Mouse (Mus musculus): ENCODE data around the gene Fam69a. TPM values are rescaled to one million over a fixed set of nuclear protein-coding genes. Genes with fewer than 3 reads are reported as not detected.
A peak's percentile ranks its signal among the peaks of the same experiment; 100 is the strongest.

The Fam69a gene
- polyA plus RNA-seq, 1 experiment from 2014 or later = 24.5 TPM

GRCm38 (mm10) chr5:107995936-107996335 is 9.1 kb upstream of the Fam69a start:
- no peak for DNase-seq (ENCODE audit: low spot score)
- Histone ChIP-seq H3K4me1 (replicated peaks; ENCODE audit: control insufficient read depth, insufficient read depth, low read length) (no peaks in the 10 kb centered on the region), H3K36me3 (ENCODE audit: control insufficient read depth, insufficient read depth, low read length) (no peaks in the 10 kb centered on the region), H3K4me3 (ENCODE audit: low read depth, low read length) (no peak overlapping the region), H3K4me2 (ENCODE audit: low read length) (no peak overlapping the region), H3K9ac (ENCODE audit: low read length) (no peak overlapping the region), H3K27ac (ENCODE audit: low read depth) (no peak overlapping the region), H3K27me3 (replicated peaks; ENCODE audit: control insufficient read depth, insufficient read depth, low read length) (no peaks in the 10 kb centered on the region), H3K9me3 (ENCODE audit: control insufficient read depth, low read length) (no peaks in the 10 kb centered on the region)
- ATAC-seq (replicated peaks; ENCODE audit: low FRiP score, low TSS enrichment, low read depth) = no peak
- 87% methylated on average over 2 of the region's 2 CpGs for WGBS

- peak overlapping the region; percentile 66 for H3K4me3 ChIP-seq (ENCODE audit: low read depth, low read length)
- peak; percentile 63 for DNase-seq (ENCODE audit: low spot score)
- H3K27me3 ChIP-seq (replicated peaks; ENCODE audit: control insufficient read depth, insufficient read depth, low read length) = no peaks in the 10 kb centered on the region
- H3K36me3 ChIP-seq (ENCODE audit: control insufficient read depth, insufficient read depth, low read length) = no peaks in the 10 kb centered on the region
- peak overlapping the region; percentile 87 for H3K27ac ChIP-seq (ENCODE audit: low read depth)
- H3K4me1 ChIP-seq (replicated peaks; ENCODE audit: control insufficient read depth, insufficient read depth, low read length) = peaks cover 6% of the 10 kb centered on the region; the same call in 1 of the 2 replicates
- no peaks in the 10 kb centered on the region for H3K9me3 ChIP-seq (ENCODE audit: control insufficient read depth, low read length)
- peak overlapping the region; percentile 63 for H3K4me2 ChIP-seq (ENCODE audit: low read length)
- peak overlapping the region; percentile 69 for H3K9ac ChIP-seq (ENCODE audit: low read length)
- peak; percentile 33; the same call in 1 of the 2 replicates for ATAC-seq (replicated peaks; ENCODE audit: low FRiP score, low TSS enrichment, low read depth)
- 12% methylated on average over 5 of the region's 5 CpGs for WGBS
These were observed 958 bp upstream of the Fam69a start for GRCm38 (mm10) chr5:107987835-107988251.

DNA sequence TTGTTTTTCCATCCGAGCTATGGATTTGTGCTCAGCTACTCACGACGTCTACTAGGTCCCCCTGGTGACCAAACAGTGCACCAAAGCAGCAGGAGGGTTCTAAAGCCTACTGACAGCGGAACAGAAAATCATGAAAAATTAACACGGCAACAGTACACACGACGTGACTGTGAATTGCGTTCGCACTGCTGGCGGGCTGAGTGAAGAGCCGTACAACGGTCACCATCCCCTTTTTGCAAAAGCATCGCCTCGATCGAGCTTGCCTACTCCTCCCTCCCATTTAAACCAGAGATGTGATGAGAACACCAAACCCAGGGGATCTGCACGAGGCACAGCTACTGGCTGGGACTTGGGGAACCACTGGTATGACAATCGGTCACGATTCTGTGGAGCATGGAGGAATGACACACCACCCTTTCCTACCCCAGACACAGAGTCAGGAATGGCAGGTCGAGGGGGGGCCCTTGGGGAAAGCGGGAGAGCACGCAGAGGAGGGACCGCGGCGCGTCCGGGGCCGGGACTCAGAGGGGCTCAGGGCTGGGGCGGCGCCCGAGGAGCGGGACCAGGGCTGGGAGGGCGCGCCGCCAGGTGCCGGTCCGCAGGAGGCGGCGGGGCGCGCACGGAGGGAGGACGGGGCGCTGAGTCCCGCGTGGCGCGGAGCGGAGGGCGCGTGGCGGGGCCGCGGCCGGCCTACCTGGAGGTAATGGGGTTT is 474 bp downstream of the Fam69a start:
- H3K9me3 ChIP-seq (ENCODE audit: control insufficient read depth, low read length) = no peaks in the 10 kb centered on the region
- H3K27ac ChIP-seq (ENCODE audit: low read depth) = peak overlapping the region; percentile 87
- DNase-seq (ENCODE audit: low spot score) (peak; percentile 87), ATAC-seq (replicated peaks; ENCODE audit: low FRiP score, low TSS enrichment, low read depth) (peak; percentile 85)
- H3K4me2 ChIP-seq (ENCODE audit: low read length) = peak overlapping the region; percentile 63
- H3K4me3 ChIP-seq (ENCODE audit: low read depth, low read length) = peak overlapping the region; percentile 66
- H3K27me3 ChIP-seq (replicated peaks; ENCODE audit: control insufficient read depth, insufficient read depth, low read length) = no peaks in the 10 kb centered on the region
- H3K36me3 ChIP-seq (ENCODE audit: control insufficient read depth, insufficient read depth, low read length) = no peaks in the 10 kb centered on the region
- peak overlapping the region; percentile 69 for H3K9ac ChIP-seq (ENCODE audit: low read length)
- under 1% methylated on average over 35 of the region's 54 CpGs for WGBS
- H3K4me1 ChIP-seq (replicated peaks; ENCODE audit: control insufficient read depth, insufficient read depth, low read length) = peaks cover 6% of the 10 kb centered on the region; the same call in 1 of the 2 replicates

- no peak overlapping the region for H3K9ac ChIP-seq (ENCODE audit: low read length)
- no peak overlapping the region for H3K27ac ChIP-seq (ENCODE audit: low read depth)
- H3K4me2 ChIP-seq (ENCODE audit: low read length) = no peak overlapping the region
- no peaks in the 10 kb centered on the region for H3K9me3 ChIP-seq (ENCODE audit: control insufficient read depth, low read length)
- H3K4me1 ChIP-seq (replicated peaks; ENCODE audit: control insufficient read depth, insufficient read depth, low read length) = peaks cover 6% of the 10 kb centered on the region; the same call in 1 of the 2 replicates
- H3K36me3 ChIP-seq (ENCODE audit: control insufficient read depth, insufficient read depth, low read length) = no peaks in the 10 kb centered on the region
- no peak overlapping the region for H3K4me3 ChIP-seq (ENCODE audit: low read depth, low read length)
- DNase-seq (ENCODE audit: low spot score) (no peak), ATAC-seq (replicated peaks; ENCODE audit: low FRiP score, low TSS enrichment, low read depth) (no peak)
- WGBS = 84% methylated on average over 5 of the region's 5 CpGs
- H3K27me3 ChIP-seq (replicated peaks; ENCODE audit: control insufficient read depth, insufficient read depth, low read length) = no peaks in the 10 kb centered on the region
These were observed 2.9 kb downstream of the Fam69a start for GRCm38 (mm10) chr5:107983946-107984345.

GRCm38 (mm10) chr5:107982016-107982415 is 4.9 kb downstream of the Fam69a start:
- no peak overlapping the region for H3K9ac ChIP-seq (ENCODE audit: low read length)
- ATAC-seq (replicated peaks; ENCODE audit: low FRiP score, low TSS enrichment, low read depth) (no peak), DNase-seq (ENCODE audit: low spot score) (no peak)
- peaks cover 11% of the 10 kb centered on the region for H3K4me1 ChIP-seq (replicated peaks; ENCODE audit: control insufficient read depth, insufficient read depth, low read length)
- no peaks in the 10 kb centered on the region for H3K36me3 ChIP-seq (ENCODE audit: control insufficient read depth, insufficient read depth, low read length)
- no peak overlapping the region for H3K27ac ChIP-seq (ENCODE audit: low read depth)
- H3K4me2 ChIP-seq (ENCODE audit: low read length) = no peak overlapping the region
- H3K4me3 ChIP-seq (ENCODE audit: low read depth, low read length) = no peak overlapping the region
- WGBS = 48% methylated on average over 3 of the region's 3 CpGs
- H3K9me3 ChIP-seq (ENCODE audit: control insufficient read depth, low read length) = no peaks in the 10 kb centered on the region
- H3K27me3 ChIP-seq (replicated peaks; ENCODE audit: control insufficient read depth, insufficient read depth, low read length) = no peaks in the 10 kb centered on the region

DNA sequence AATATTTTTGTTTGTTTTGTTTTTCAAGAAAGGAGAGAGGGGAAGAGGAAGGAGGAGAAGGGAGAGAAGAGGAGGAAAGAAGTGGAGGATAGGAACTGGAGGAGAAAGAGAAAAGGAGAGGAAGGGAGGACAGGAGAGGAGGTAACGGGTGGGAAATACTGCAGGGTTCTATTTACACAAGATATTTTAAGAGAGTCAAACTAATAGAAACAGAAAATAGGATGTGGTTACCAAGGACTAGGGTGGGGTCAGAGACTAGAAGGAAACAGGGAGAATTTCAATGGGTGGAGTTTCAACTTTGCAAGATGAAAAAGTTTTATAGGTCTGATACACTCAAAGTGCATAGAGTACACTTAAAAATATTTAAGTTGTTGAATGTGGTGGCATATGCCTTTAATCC is 7.0 kb downstream of the Fam69a start:
- Histone ChIP-seq H3K4me3 (ENCODE audit: low read depth, low read length) (no peak overlapping the region), H3K4me2 (ENCODE audit: low read length) (no peak overlapping the region), H3K27ac (ENCODE audit: low read depth) (no peak overlapping the region), H3K4me1 (replicated peaks; ENCODE audit: control insufficient read depth, insufficient read depth, low read length) (peaks cover 11% of the 10 kb centered on the region), H3K36me3 (ENCODE audit: control insufficient read depth, insufficient read depth, low read length) (no peaks in the 10 kb centered on the region), H3K27me3 (replicated peaks; ENCODE audit: control insufficient read depth, insufficient read depth, low read length) (no peaks in the 10 kb centered on the region), H3K9ac (ENCODE audit: low read length) (no peak overlapping the region), H3K9me3 (ENCODE audit: control insufficient read depth, low read length) (no peaks in the 10 kb centered on the region)
- 86% methylated on average over 1 of the region's 1 CpGs for WGBS
- DNase-seq (ENCODE audit: low spot score) (no peak), ATAC-seq (replicated peaks; ENCODE audit: low FRiP score, low TSS enrichment, low read depth) (no peak)

- no peaks in the 10 kb centered on the region for H3K27me3 ChIP-seq (replicated peaks; ENCODE audit: control insufficient read depth, insufficient read depth, low read length)
- no peak overlapping the region for H3K4me2 ChIP-seq (ENCODE audit: low read length)
- H3K9ac ChIP-seq (ENCODE audit: low read length) = no peak overlapping the region
- no peak overlapping the region for H3K4me3 ChIP-seq (ENCODE audit: low read depth, low read length)
- peaks cover 11% of the 10 kb centered on the region for H3K4me1 ChIP-seq (replicated peaks; ENCODE audit: control insufficient read depth, insufficient read depth, low read length)
- peak; percentile 51 for DNase-seq (ENCODE audit: low spot score)
- peak overlapping the region; percentile 43; the same call in 1 of the 2 replicates for H3K27ac ChIP-seq (ENCODE audit: low read depth)
- ATAC-seq (replicated peaks; ENCODE audit: low FRiP score, low TSS enrichment, low read depth) = no peak
- no peaks in the 10 kb centered on the region for H3K9me3 ChIP-seq (ENCODE audit: control insufficient read depth, low read length)
- 77% methylated on average over 6 of the region's 6 CpGs for WGBS
- no peaks in the 10 kb centered on the region for H3K36me3 ChIP-seq (ENCODE audit: control insufficient read depth, insufficient read depth, low read length)
These were observed 8.4 kb downstream of the Fam69a start for GRCm38 (mm10) chr5:107978289-107979035.

- Histone ChIP-seq H3K27me3 (replicated peaks; ENCODE audit: control insufficient read depth, insufficient read depth, low read length) (no peaks in the 10 kb centered on the region), H3K4me3 (ENCODE audit: low read depth, low read length) (no peak overlapping the region), H3K27ac (ENCODE audit: low read depth) (peak overlapping the region; percentile 43; the same call in 1 of the 2 replicates), H3K4me1 (replicated peaks; ENCODE audit: control insufficient read depth, insufficient read depth, low read length) (peaks cover 13% of the 10 kb centered on the region), H3K9ac (ENCODE audit: low read length) (no peak overlapping the region), H3K4me2 (ENCODE audit: low read length) (no peak overlapping the region), H3K9me3 (ENCODE audit: control insufficient read depth, low read length) (no peaks in the 10 kb centered on the region), H3K36me3 (ENCODE audit: control insufficient read depth, insufficient read depth, low read length) (no peaks in the 10 kb centered on the region)
- DNase-seq (ENCODE audit: low spot score) (peak; percentile 45), ATAC-seq (replicated peaks; ENCODE audit: low FRiP score, low TSS enrichment, low read depth) (no peak)
- 67% methylated on average over 3 of the region's 3 CpGs for WGBS
These were observed 9.1 kb downstream of the Fam69a start for GRCm38 (mm10) chr5:107977640-107978288.
